Mouse (Mus musculus) cerebellum, adult 9-10 months (tissue): ENCODE measurements around the gene Nedd9.

Experiments used
- DNase-seq: peaks from one replicate; pipeline ENCODE4 v3.0.0; 2022

Gene Nedd9

GRCm38 (mm10) chr13:41491522-41491921 is 4.4 kb upstream of the Nedd9 start:
- no peak for DNase-seq

DNA sequence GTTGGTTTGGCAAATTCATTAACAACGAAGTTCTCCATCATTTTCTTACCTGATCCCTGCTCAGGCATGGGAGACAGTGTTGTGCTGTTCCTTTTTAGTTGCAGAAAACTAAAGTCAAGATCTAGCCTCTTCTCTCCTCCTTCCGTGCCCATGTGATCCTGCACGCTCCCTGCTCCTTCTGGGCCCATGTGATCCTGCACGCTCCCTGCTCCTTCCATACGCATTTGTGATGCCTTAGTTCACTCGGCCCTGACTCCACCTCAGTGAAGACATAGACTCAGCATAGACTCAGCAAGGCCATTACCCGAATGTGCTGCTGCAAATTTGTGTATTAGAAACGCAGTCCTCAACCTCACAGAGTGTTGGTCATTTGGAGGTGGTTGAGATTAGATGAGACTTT is 3.1 kb upstream of the Nedd9 start:
- DNase-seq = no peak

GRCm38 (mm10) chr13:41489705-41490275 is 2.6 kb upstream of the Nedd9 start:
- no peak for DNase-seq

GRCm38 (mm10) chr13:41487409-41487743 is 214 bp upstream of the Nedd9 start:
- DNase-seq = no peak

- no peak for DNase-seq
Observed at GRCm38 (mm10) chr13:41483966-41484365, 3.2 kb downstream of the Nedd9 start.

DNA sequence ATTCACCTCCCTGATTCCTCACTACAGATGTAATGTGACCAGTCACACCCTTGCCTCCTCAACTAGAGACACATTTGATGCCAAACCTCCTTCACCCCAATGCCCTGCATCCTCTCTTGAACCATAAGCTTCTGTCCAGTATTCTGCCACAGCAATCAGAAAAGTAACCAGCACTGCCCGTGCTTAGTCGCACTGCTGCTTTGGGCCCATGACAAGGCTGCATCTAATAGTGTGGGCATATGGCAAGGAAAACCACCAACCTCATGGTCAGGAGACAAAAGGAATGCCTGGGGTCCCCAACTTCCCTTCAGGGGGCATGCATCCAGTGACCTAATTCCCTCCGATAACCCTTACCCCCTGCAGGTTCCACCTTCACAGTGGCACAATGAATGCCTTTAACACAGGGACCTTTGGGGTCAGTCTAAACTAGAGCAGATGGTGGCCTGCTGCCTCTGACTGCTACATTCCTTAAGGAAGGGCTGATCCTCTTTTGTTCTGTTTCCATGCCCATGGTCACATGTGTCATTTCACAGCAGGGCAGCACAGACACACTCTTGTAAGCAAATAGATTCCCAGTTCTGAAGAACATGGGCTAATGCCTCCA is 4.7 kb downstream of the Nedd9 start:
- no peak for DNase-seq

- DNase-seq = no peak
Observed at GRCm38 (mm10) chr13:41479737-41480435, 7.3 kb downstream of the Nedd9 start.

- no peak for DNase-seq
Observed at GRCm38 (mm10) chr13:41476216-41476615, 10.9 kb downstream of the Nedd9 start.

DNA sequence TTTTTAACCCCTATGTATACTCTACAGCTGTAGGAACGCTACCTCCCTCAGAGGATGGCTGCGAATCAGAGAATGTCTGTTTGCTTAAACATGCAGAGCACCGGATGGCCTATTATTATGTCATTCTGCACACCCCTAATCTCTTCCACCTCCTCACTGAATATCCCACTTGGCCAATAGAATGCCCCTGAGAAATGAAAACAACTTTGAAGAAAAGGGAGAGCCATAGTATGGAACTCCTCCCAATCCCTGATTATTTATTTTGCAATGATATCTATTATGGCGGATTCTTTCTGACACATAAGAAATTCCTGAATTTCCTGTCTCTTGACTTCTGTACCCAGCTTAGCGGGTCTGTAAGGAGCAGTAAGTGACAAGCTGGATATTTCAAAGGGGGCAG is 12.8 kb downstream of the Nedd9 start:
- DNase-seq = no peak

DNA sequence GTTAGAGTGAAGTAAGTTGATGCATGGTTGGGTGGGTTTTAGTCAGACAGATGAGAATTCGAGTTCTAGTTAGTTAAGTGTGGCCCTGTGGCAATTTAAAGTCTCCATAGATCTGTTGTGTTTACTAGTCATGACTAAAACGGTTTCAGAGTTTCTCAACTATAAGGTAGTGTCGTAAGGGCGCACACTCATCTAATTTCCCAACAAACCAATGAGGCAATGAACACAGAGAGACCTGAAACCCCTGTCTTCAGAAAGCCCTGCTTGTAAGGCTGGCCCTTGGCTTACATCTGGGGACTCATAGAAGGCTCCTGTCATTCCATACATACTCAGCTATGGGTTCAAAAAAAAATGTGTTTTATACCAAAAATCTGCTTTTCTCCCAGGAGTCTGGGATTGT is 13.7 kb downstream of the Nedd9 start:
- DNase-seq = no peak

GRCm38 (mm10) chr13:41472878-41473424 is 14.2 kb downstream of the Nedd9 start:
- DNase-seq = no peak

DNA sequence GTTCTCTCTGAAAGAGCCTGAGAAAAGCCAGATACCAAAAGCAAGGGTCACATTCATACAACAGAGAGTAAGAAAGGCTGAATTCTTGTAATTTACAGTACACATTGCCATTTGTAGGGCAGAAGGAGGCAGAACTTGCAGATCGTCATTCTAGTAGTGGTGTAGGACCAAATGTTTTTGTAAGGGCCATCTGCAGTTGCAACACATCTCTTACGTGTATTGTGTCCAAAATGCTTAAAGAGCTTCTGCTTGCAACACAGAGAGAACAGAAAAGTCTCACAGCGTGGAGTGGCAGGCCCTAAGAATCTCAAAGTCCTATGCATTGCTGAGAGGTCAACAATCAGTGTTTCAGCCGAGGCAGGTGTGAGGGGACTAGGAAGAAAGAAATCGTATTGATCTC is 18.9 kb downstream of the Nedd9 start:
- no peak for DNase-seq

- no peak for DNase-seq
Observed at GRCm38 (mm10) chr13:41467036-41467435, 20.1 kb downstream of the Nedd9 start.

DNA sequence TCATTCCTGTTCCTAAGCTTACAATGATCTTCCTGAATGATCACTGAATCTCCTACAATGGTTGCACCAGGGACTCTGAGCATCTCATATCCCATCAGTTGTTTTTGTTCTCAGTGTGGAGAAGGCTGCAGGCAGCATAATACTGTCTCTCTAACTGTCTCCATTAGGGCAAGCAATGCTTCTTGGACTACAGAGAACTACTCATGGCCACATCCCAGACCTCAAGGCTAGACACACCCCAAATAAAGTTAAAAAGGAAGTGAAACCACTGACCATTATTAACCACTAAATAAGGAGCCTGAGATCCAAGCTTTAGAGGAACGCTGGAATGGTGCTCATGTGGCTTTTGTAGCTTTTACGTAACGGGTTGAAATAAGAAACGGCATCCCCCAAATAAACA is 20.5 kb downstream of the Nedd9 start:
- no peak for DNase-seq

- no peak for DNase-seq
Observed at GRCm38 (mm10) chr13:41466191-41466590, 21.0 kb downstream of the Nedd9 start.

DNA sequence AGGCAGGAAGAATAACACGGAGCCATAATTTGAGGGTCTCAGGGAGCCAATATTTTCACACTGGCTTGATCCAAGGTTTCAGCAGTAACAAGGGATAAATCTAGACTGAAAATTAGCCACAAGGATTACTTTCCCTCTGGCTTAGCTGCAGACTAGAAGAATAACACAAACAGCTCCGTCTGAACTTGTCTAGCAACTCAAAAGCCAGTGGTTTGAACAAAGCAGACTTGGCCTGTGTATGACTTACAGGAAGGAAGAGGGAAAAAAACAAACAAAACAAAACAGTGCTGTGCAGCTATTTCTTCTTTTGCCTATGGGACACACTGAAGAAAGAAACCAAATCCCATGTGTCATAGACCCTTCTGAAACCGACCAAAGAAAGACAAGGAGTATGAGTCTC is 25.7 kb downstream of the Nedd9 start:
- DNase-seq = no peak

DNA sequence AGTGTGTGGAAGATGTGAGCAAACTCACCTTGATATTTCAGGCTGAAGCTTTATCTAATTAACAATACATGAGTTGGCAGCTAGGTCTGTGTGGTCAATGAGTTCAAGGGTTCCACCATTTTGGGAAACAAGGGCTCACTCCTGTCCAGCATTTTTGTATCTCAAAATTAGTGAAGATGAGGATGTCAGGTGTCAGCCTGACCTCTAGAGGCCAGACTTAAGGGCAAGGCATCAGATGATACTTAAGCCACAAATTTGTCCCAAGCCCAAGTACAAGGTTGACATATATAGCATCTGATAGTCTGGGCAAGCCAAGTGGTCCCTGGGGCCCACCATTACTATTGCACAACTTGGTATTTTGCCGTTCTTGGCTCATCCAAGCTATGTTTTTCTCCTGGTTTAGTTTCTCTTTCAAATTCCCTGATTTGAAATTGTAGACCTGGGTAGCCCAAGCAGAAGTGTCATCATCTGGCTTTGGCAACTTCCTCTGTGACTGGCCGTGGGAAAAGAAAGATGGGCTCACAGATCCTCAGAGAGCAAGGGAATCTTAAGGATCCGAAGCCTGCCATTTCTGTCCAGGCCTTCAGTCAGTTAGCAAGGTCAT is 27.4 kb downstream of the Nedd9 start:
- no peak for DNase-seq

DNA sequence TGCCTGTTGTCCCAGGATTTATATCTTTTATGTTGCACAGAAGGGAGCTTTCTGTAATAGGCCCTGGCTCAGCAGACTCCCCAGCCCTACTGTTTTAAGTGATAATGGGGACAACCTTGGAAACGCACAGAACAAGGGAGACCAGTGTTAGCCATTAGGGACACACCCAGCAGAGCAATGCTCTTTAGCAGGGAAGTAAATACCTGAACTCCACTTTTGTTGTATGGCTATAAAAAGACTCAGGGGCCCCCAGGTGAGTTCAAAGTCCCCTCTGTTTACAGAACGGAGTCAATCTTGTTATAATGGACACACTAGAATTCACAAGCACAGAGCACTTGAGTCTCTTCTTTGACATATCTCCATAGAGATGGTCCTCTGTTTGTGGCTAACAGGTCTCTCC is 28.5 kb downstream of the Nedd9 start:
- DNase-seq = no peak

DNA sequence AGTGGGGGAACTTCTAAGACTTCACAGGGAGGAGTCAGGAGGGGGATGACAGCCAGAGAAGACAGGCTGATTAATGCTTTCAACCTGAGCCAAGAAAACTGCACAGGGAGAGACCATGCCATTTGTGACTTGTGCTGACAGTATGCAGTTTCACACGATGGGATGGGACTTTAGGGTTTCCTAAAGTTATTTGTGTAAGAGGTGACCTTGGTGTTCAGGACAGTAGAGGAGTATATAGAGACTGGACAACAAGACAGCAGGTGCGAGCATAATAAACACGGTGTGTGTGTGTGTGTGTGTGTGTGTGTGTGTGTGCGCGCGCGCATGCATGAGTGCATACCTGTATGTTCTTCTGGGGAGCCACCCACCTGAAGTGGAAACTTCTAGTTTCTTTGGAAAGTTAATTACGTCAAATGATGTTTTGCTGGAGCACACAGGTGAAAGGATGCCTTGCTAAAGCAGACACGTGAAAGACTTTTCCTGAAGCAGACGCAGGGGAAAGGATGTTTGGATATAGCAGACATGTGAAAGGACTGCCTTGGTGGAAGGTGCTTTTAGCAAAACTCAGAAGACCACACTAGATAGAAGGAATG is 29.3 kb downstream of the Nedd9 start:
- DNase-seq = no peak

- no peak for DNase-seq
Observed at GRCm38 (mm10) chr13:41457030-41457797, 29.9 kb downstream of the Nedd9 start.

- DNase-seq = no peak
Observed at GRCm38 (mm10) chr13:41456292-41457029, 30.7 kb downstream of the Nedd9 start.
